Mouse (Mus musculus): ENCODE measurements at regions not wholly inside any gene's neighbourhood (a gene's known extent, or its start where the extent isn't known, plus 50 kb on each side); places are given as distances from the start of the nearest gene placed in this dataset.
A peak's percentile ranks its signal among the peaks of the same experiment; 100 is the strongest.

GRCm38 (mm10) chr2:92544364-92545151, 54.9 kb upstream of the Chst1 start:
- no peak for DNase-seq
- intact Hi-C loops (cut with DNase I), result no loop called here

DNA sequence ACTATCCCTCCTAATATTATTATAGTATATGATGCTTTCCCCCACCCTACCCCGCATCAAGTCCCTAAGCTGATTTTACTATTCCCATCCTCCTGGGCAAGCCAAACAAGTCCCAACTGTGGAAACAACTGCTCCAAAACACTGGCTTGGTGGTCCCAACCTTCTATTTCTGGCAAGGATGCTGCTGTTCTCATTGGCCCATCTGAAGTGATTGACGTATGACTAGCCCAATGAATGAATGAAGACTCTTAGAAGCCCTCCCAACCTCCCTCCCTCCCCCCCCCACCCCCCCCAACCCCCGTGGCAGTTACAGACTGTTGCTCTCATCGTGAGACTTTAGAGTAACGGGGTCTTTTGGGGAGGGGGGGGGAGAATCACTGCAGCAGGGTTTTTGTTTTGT, 58.7 kb upstream of the Chst1 start:
- no peak for DNase-seq

GRCm38 (mm10) chr2:92531996-92532395, 67.5 kb upstream of the Chst1 start:
- DNase-seq, result no peak
- intact Hi-C loops (cut with DNase I), result no loop called here

More for the DNA sequence above, 58.7 kb upstream of the Chst1 start:
- intact Hi-C loops (cut with DNase I), result no loop called here

DNA sequence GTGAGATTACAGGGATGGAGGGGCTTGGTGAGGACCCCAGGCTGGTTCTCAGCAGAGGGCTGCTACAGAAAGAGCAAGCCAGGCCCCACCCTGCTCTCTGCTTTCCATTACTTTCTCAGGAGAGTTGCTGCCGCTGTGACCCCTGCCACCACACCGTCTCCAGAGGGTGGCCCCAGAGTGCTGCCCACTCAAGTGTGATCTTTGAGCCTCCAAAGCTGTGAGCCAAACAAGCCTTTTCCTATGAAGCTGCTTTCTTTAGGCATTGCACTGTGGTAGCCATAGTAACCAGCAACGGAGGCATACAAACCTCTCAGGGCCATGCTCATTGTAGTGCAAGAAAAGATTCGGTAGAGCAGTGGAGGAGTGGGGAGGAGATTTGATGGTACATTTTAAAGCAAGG, 68.8 kb upstream of the Chst1 start:
- DNase-seq, result no peak
- intact Hi-C loops (cut with DNase I), result no loop called here

- intact Hi-C loops (cut with DNase I), result no loop called here
Measured at GRCm38 (mm10) chr2:92529670-92530322, 69.5 kb upstream of the Slc35c1 start.

GRCm38 (mm10) chr2:92529071-92529641, 68.8 kb upstream of the Slc35c1 start:
- intact Hi-C loops (cut with DNase I), result no loop called here

More at GRCm38 (mm10) chr2:92529670-92530322, 69.5 kb upstream of the Slc35c1 start:
- DNase-seq, result no peak

DNA sequence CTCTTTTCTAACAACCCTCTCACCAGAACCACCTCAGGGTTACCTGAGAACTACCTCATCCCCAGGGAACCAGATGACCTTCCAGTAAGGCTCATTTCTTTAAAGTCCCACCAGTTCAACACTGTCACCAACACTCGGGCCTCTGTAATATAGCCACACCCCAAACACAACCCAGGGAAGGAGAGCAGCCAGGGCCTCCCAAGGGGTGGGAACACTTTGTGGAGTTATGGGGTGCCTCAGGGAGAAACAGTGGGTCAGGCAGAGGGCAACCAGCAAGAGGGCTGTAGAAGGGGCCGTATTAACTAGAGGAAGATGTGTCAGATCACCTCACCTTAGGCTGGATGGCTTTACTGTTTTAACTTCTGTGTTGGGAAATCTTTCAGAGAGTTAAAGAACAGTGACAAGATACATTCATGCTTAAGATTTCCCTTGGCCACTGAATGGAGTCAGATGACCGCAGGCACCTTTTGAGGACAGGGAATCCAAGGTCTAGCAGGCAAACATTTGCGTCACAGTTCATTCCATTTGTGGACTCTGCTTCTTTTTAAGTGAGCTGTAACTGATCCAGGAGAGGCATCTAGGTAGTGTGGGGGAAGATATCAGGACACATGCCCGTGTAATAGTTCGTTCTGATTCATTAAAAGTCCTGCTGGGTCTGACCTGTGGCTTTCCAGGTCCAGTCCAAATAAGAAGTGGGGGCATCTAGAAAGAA, 67.9 kb upstream of the Slc35c1 start:
- DNase-seq, result no peak
- intact Hi-C loops (cut with DNase I), result no loop called here

More at GRCm38 (mm10) chr2:92529071-92529641, 68.8 kb upstream of the Slc35c1 start:
- peak; percentile 60 to 72 for DNase-seq

DNA sequence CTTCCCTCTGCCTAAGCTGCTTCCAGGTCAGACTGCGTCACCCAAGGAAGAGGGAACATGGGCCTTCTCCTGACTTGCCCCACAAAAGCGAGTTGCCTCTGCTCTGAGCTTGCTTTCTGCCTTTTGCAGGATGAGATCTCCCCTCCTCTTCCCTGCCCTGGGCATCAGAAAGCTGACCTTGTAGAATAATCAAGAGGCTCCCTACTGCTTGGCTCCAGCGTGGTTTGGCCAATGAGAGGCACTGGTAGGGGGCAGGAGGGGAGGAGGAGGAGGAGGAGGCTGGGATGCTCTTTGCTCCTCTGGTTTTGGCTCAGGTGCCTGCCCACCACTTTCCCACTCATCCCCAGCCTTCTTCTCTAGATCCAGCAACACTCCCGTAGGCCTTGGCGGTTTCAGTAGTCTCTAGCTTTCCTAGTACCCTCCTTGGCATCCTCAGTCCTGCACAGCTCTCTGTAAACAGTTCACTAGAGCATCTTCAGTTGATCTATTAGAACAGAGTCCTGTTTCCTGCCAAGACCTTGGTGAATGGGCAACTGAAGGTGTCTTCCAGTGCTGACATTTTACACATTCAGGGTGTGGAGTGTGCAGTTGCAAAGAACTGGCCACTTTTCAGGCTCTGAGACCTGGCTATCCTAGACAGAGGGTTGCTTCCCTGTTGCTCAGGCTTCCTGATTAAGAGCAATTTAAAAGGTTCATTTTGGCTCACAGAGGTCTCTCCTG, 66.5 kb upstream of the Slc35c1 start:
- DNase-seq, result no peak
- intact Hi-C loops (cut with DNase I), result no loop called here

GRCm38 (mm10) chr2:92525628-92526027, 65.3 kb upstream of the Slc35c1 start:
- no peak for DNase-seq

DNA sequence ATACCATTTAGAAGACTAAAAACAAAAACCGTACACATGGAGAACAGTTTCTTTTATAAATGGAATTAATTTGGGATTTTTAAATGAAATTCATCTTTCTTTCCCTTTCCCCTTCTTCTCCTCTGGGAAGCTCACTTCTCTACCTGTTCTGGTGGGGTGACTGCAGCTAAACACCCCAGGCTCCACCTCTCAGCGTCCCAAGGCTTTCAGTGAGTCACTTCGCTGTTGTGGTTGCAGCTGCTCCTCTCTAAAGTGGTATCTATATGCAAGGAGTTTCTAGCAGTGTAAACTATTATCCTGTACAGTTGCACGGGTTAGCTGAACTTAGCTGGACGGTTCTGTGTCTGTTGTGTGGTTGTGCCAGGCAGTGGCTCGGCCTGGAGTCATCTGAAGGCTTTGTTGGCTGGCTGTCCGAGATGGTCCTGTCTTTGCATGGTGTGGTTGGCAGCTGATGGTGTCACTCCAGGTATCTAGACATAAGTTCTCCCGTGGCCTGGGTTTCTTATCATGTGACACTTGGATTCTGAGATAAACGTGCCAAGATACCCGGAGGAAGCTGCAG, 64.8 kb upstream of the Slc35c1 start:
- intact Hi-C loops (cut with DNase I), result no loop called here
- no peak for DNase-seq

More at GRCm38 (mm10) chr2:92525628-92526027, 65.3 kb upstream of the Slc35c1 start:
- intact Hi-C loops (cut with DNase I), result no loop called here

DNA sequence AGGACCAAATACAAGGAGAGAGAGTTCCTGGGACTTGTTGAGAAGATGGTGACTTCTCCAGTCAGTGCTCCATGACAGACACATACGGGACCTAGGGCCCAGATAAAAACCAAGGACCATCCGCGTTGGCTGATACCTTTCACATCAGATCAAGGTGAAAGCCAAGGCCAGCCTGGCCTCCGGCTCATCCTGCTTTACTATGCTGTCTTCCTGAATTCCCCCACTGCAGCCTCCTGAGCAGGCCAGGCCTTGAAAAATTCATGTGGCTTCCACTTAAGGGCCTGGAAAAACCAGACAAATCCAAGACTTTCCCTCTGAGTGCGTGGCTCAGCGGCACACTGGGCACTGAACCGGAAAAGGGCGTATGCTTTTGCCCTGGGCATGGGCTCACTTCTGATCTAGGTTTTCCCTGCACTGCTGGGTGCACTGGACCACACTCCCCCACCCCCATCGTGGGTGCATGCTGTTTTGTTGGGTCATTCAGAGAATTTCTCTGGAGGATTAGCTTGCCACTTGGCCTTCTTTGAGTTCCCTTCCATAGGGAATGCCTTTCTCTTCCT, 64.1 kb upstream of the Slc35c1 start:
- intact Hi-C loops (cut with DNase I), result no loop called here
- DNase-seq, result no peak

DNA sequence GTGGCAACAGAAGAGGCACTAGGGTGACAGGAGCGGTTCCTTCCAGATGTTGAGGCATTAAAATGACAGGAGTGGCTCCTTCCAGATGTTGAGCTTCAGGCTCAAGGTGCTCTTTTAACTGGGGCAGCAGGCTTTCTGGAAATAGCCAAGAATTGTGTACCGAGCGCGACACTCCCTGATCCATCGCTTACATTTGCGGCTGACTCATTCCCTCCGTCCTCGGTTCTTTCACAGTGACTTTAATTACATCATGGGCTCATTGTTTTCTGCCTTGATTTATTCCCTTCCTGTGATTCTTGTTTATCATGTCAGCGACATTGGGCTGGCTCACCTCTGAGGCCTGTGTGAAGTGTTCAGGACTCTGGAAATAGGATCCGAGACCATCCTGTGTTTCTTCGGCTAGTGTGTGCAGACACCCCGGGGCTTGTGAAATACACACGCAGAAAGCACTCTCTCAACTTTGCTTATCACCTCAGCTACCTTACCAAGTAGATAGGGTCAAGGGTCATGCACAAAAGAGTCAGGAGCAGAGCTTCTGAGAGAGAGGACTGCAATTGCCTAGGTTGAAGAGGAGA, 63.1 kb upstream of the Slc35c1 start:
- no peak for DNase-seq
- intact Hi-C loops (cut with DNase I), result no loop called here

- intact Hi-C loops (cut with DNase I), result no loop called here
- DNase-seq, result no peak
Measured at GRCm38 (mm10) chr2:92521527-92521926, 61.2 kb upstream of the Slc35c1 start.

GRCm38 (mm10) chr2:92519396-92519795, 59.1 kb upstream of the Slc35c1 start:
- intact Hi-C loops (cut with DNase I), result no loop called here
- DNase-seq, result no peak

DNA sequence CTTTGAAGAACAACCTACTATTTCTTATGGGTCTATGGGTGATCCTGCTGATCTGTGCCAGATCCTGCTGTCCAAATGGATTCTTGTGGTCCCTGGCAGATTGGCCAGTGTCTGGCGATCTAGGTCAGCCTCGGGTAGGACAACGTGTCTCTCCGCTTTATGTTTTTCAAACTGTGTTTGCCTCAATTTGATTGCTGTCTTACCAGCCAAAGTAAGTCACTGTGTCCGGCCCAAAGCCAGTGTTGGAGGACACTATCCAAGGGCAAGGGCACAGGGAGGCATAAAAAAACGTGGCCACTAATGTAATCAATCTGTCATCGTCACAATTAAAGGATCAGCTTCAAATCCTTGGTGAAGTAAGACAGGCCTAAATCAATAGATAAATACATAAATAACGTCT, 58.6 kb upstream of the Slc35c1 start:
- no peak for DNase-seq
- intact Hi-C loops (cut with DNase I), result no loop called here

- intact Hi-C loops (cut with DNase I), result no loop called here
- DNase-seq, result no peak
Measured at GRCm38 (mm10) chr2:92514961-92515360, 54.6 kb upstream of the Slc35c1 start.

DNA sequence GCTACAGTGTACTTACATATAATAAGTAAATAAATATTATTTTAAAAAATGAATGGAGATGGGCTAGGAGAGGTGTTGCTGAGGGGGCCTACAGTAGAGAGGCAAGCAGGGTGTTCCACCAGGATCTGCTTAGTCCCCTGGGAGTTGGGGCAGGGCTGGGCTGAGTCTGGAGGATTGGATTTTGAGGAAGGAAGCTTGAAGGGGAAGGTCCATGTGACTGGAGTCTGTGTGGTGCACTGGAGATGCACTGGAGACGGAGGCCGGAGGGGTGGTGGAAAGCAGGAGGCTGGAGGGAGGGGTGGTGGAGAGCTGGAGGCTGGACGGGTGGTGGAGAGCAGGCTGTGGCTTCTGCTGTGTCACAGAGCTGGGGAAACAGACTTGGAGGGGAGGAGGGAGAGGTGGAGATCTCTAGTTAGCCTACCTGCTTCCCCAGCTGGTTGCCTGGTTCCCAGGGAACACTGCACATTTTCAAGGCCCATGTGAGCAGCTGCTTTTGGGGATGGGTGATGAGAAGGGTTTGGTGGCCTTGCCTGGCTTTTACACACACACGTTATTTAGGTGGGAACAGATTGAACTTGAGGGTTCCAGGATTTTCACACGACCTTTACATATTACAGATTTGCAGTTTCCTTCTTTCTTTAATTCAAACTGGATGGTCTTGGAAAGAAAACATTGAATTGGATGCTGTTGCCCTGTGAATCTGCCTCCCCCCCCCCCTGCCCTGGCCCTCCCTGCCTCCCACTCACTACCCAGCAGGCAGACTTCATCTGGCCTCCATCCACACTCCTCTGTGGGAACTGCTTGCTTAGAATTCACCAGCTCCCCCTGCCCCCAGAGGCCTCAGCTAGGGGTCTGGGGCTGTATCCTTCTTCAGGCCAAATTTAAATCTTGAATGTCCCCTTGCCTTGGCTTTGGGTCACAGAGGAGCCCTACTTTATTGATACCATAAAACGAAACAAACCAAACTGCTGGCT, 51.7 kb upstream of the Slc35c1 start:
- intact Hi-C loops (cut with DNase I), result no loop called here
- DNase-seq, result no peak

Data from gastrocnemius, postnatal 36 days (tissue).